Mouse (Mus musculus) forebrain, embryonic 13.5 days (tissue): Measurements from ENCODE around the gene Defb21. TPM values are rescaled to one million over a fixed set of nuclear protein-coding genes. Genes with fewer than 3 reads are reported as not detected.

Experiments used
- ATAC-seq: fragments of 200-750 bp; cut with Nextera tagmentation; 2 replicates; pipeline ENCODE4 v1.8.0; 2017
- H3K27ac ChIP-seq: fragments of 300-500 bp; sonication (generic); 2 replicates; pipeline ENCODE4 v1.5.1; 2015; ENCODE audit warnings: inconsistent platforms, mild to moderate bottlenecking, moderate library complexity
- H3K27me3 ChIP-seq: fragments of 300-500 bp; sonication (generic); 2 replicates; pipeline ENCODE4 v1.6.1; 2015; ENCODE audit warnings: mild to moderate bottlenecking, inconsistent platforms
- H3K36me3 ChIP-seq: fragments of 300-500 bp; sonication (generic); 2 replicates; pipeline ENCODE4 v1.6.1; 2015; ENCODE audit warnings: mild to moderate bottlenecking, inconsistent platforms; ENCODE audit not compliant: poor library complexity, severe bottlenecking
- H3K4me1 ChIP-seq: fragments of 300-500 bp; sonication (generic); 2 replicates; pipeline ENCODE4 v1.6.1; 2015; ENCODE audit warnings: inconsistent platforms
- H3K4me2 ChIP-seq: fragments of 300-500 bp; sonication (generic); 2 replicates; pipeline ENCODE4 v1.6.1; 2015; ENCODE audit warnings: inconsistent platforms, mild to moderate bottlenecking, moderate library complexity
- H3K4me3 ChIP-seq: fragments of 300-500 bp; sonication (generic); 2 replicates; pipeline ENCODE4 v1.5.1; 2015; ENCODE audit warnings: mild to moderate bottlenecking, inconsistent platforms
- H3K9ac ChIP-seq: fragments of 300-500 bp; sonication (generic); 2 replicates; pipeline ENCODE4 v1.6.1; 2015; ENCODE audit warnings: mild to moderate bottlenecking, inconsistent platforms
- H3K9me3 ChIP-seq: fragments of 300-500 bp; sonication (generic); replicated peaks from 2 replicates; pipeline ENCODE4 v1.6.1; 2016; ENCODE audit warnings: inconsistent platforms
- WGBS: fragments of 180-500 bp; shearing (Covaris S2); methylation state at CpG from one replicate; pipeline ENCODE4 v1.1.7; 2015; 5-methylcytosine and 5-hydroxymethylcytosine counted together
- polyA plus RNA-seq: library from polyadenylated mRNA; unstranded; fragments of >200 nt; fragmentation: Nextera tagmentation; extraction: Ambion mirVana; gene quantifications from 2 replicates; pipeline ENCODE4 v1.2.1, GENCODE M21; 2015

Gene Defb21
- polyA plus RNA-seq, 1 experiment from 2014 or later, result not detected

- Histone ChIP-seq H3K9me3 (no peaks in the 10 kb centered on the region), H3K27me3 (no peaks in the 10 kb centered on the region)
- 90% methylated on average over 8 of the region's 8 CpGs for WGBS
Measured at GRCm38 (mm10) chr2:152573484-152573883, 940 bp downstream of the Defb21 start.

GRCm38 (mm10) chr2:152580107-152580506 lies 7.6 kb downstream of the Defb21 start, which contains the start of gene Defb19:
Gene Defb19, minus strand, starts transcription at chr2:152580312.
- no peak for ATAC-seq

More at GRCm38 (mm10) chr2:152573484-152573883, 940 bp downstream of the Defb21 start:
- no peak overlapping the region for H3K9ac ChIP-seq
- H3K36me3 ChIP-seq, result no peaks in the 10 kb centered on the region
- ATAC-seq, result no peak
- H3K4me2 ChIP-seq, result no peak overlapping the region
- H3K4me1 ChIP-seq, result no peaks in the 10 kb centered on the region
- H3K27ac ChIP-seq, result no peak overlapping the region
- H3K4me3 ChIP-seq, result no peak overlapping the region

GRCm38 (mm10) chr2:152580612-152581011 lies 8.1 kb downstream of the Defb21 start:
- Histone ChIP-seq H3K4me2 (no peak overlapping the region), H3K36me3 (no peaks in the 10 kb centered on the region), H3K9ac (no peak overlapping the region), H3K27me3 (no peaks in the 10 kb centered on the region), H3K4me1 (no peaks in the 10 kb centered on the region), H3K4me3 (no peak overlapping the region), H3K27ac (no peak overlapping the region), H3K9me3 (no peaks in the 10 kb centered on the region)
- no peak for ATAC-seq
- WGBS, result 92% methylated on average over 11 of the region's 11 CpGs

More at GRCm38 (mm10) chr2:152580107-152580506, 7.6 kb downstream of the Defb21 start, which contains the start of gene Defb19:
- H3K27me3 ChIP-seq, result no peaks in the 10 kb centered on the region
- no peak within 1 kb of the TSS for H3K27ac ChIP-seq
- H3K4me2 ChIP-seq, result no peak within 1 kb of the TSS
- no peaks in the 10 kb centered on the region for H3K36me3 ChIP-seq
- 85% methylated on average over 7 of the region's 7 CpGs for WGBS
- no peaks in the 10 kb centered on the region for H3K4me1 ChIP-seq
- H3K9me3 ChIP-seq, result no peaks in the 10 kb centered on the region
- no peak within 1 kb of the TSS for H3K9ac ChIP-seq
- H3K4me3 ChIP-seq, result no peak within 1 kb of the TSS

GRCm38 (mm10) chr2:152586926-152587560 lies 14.5 kb downstream of the Defb21 start:
- Histone ChIP-seq H3K4me2 (no peak overlapping the region), H3K9ac (no peak overlapping the region), H3K27ac (no peak overlapping the region), H3K36me3 (no peaks in the 10 kb centered on the region), H3K4me1 (0 out of 2 replicates have a peak, but pooled peaks cover 8% of the 10 kb centered on the region), H3K9me3 (no peaks in the 10 kb centered on the region), H3K27me3 (no peaks in the 10 kb centered on the region), H3K4me3 (no peak overlapping the region)
- 74% methylated on average over 4 of the region's 4 CpGs for WGBS
- no peak for ATAC-seq

- no peak overlapping the region for H3K4me2 ChIP-seq
- 33% methylated on average over 2 of the region's 2 CpGs for whole genome bisulfite sequencing
- H3K27ac ChIP-seq, result no peak overlapping the region
- H3K9me3 ChIP-seq, result no peaks in the 10 kb centered on the region
- H3K4me3 ChIP-seq, result no peak overlapping the region
- H3K36me3 ChIP-seq, result no peaks in the 10 kb centered on the region
- ATAC-seq, result no peak
- H3K4me1 ChIP-seq, result 0 out of 2 replicates have a peak, but pooled peaks cover 8% of the 10 kb centered on the region
- no peaks in the 10 kb centered on the region for H3K27me3 ChIP-seq
- H3K9ac ChIP-seq, result no peak overlapping the region
Measured at GRCm38 (mm10) chr2:152588450-152588849, 15.9 kb downstream of the Defb21 start.

GRCm38 (mm10) chr2:152589021-152589420 lies 16.5 kb downstream of the Defb21 start:
- Histone ChIP-seq H3K4me2 (no peak overlapping the region), H3K27me3 (no peaks in the 10 kb centered on the region), H3K4me1 (0 out of 2 replicates have a peak, but pooled peaks cover 8% of the 10 kb centered on the region), H3K36me3 (no peaks in the 10 kb centered on the region), H3K4me3 (no peak overlapping the region), H3K9ac (no peak overlapping the region), H3K9me3 (no peaks in the 10 kb centered on the region), H3K27ac (no peak overlapping the region)
- 31% methylated on average over 6 of the region's 6 CpGs for WGBS
- ATAC-seq, result no peak

- Histone ChIP-seq H3K36me3 (no peaks in the 10 kb centered on the region), H3K4me3 (no peak within 1 kb of the TSS), H3K4me1 (no peaks in the 10 kb centered on the region), H3K4me2 (no peak within 1 kb of the TSS), H3K27ac (no peak within 1 kb of the TSS), H3K9me3 (no peaks in the 10 kb centered on the region), H3K9ac (no peak within 1 kb of the TSS), H3K27me3 (no peaks in the 10 kb centered on the region)
- ATAC-seq, result no peak
- WGBS, result 62% methylated on average over 7 of the region's 7 CpGs
Measured at GRCm38 (mm10) chr2:152599299-152599698, 26.8 kb downstream of the Defb21 start, which contains the start of gene Defb45. Gene Defb45, minus strand, starts transcription at chr2:152599399.

GRCm38 (mm10) chr2:152600076-152600475 lies 27.5 kb downstream of the Defb21 start:
- Histone ChIP-seq H3K4me3 (no peak overlapping the region), H3K27ac (no peak overlapping the region), H3K9ac (no peak overlapping the region), H3K27me3 (no peaks in the 10 kb centered on the region), H3K4me1 (no peaks in the 10 kb centered on the region), H3K36me3 (no peaks in the 10 kb centered on the region), H3K4me2 (no peak overlapping the region), H3K9me3 (no peaks in the 10 kb centered on the region)
- ATAC-seq, result no peak
- 94% methylated on average over 6 of the region's 6 CpGs for WGBS

GRCm38 (mm10) chr2:152601275-152601960 lies 28.9 kb downstream of the Defb21 start:
- Histone ChIP-seq H3K4me2 (no peak overlapping the region), H3K9me3 (no peaks in the 10 kb centered on the region)
- WGBS, result 70% methylated on average over 4 of the region's 4 CpGs

GRCm38 (mm10) chr2:152604057-152604456 lies 31.5 kb downstream of the Defb21 start, which contains the start of gene Defb36:
Gene Defb36, plus strand, starts transcription at chr2:152604327.
- no peaks in the 10 kb centered on the region for H3K9me3 ChIP-seq
- no peaks in the 10 kb centered on the region for H3K27me3 ChIP-seq
- H3K9ac ChIP-seq, result no peak within 1 kb of the TSS
- WGBS, result 86% methylated on average over 15 of the region's 15 CpGs
- no peak within 1 kb of the TSS for H3K4me2 ChIP-seq
- no peaks in the 10 kb centered on the region for H3K4me1 ChIP-seq
- no peaks in the 10 kb centered on the region for H3K36me3 ChIP-seq
- no peak within 1 kb of the TSS for H3K27ac ChIP-seq
- ATAC-seq, result no peak
- no peak within 1 kb of the TSS for H3K4me3 ChIP-seq

More at GRCm38 (mm10) chr2:152601275-152601960, 28.9 kb downstream of the Defb21 start:
- no peaks in the 10 kb centered on the region for H3K4me1 ChIP-seq
- H3K4me3 ChIP-seq, result no peak overlapping the region
- H3K36me3 ChIP-seq, result no peaks in the 10 kb centered on the region
- H3K27me3 ChIP-seq, result no peaks in the 10 kb centered on the region
- H3K9ac ChIP-seq, result no peak overlapping the region
- H3K27ac ChIP-seq, result no peak overlapping the region
- ATAC-seq, result no peak

- H3K27me3 ChIP-seq, result no peaks in the 10 kb centered on the region
- WGBS, result 79% methylated on average over 6 of the region's 6 CpGs
- ATAC-seq, result no peak
Measured at GRCm38 (mm10) chr2:152607746-152608145, 35.2 kb downstream of the Defb21 start.

GRCm38 (mm10) chr2:152608719-152609118 lies 36.2 kb downstream of the Defb21 start:
- ATAC-seq, result no peak

More at GRCm38 (mm10) chr2:152607746-152608145, 35.2 kb downstream of the Defb21 start:
- H3K4me2 ChIP-seq, result no peak overlapping the region
- H3K9ac ChIP-seq, result no peak overlapping the region
- no peak overlapping the region for H3K27ac ChIP-seq
- H3K36me3 ChIP-seq, result no peaks in the 10 kb centered on the region
- no peak overlapping the region for H3K4me3 ChIP-seq
- no peaks in the 10 kb centered on the region for H3K4me1 ChIP-seq
- no peaks in the 10 kb centered on the region for H3K9me3 ChIP-seq

More at GRCm38 (mm10) chr2:152608719-152609118, 36.2 kb downstream of the Defb21 start:
- whole genome bisulfite sequencing, result 100% methylated on average over 1 of the region's 1 CpGs
- Histone ChIP-seq H3K27me3 (no peaks in the 10 kb centered on the region), H3K4me2 (no peak overlapping the region), H3K27ac (no peak overlapping the region), H3K4me3 (no peak overlapping the region), H3K36me3 (no peaks in the 10 kb centered on the region), H3K9ac (no peak overlapping the region), H3K4me1 (no peaks in the 10 kb centered on the region), H3K9me3 (no peaks in the 10 kb centered on the region)
